Mouse (Mus musculus) embryonic facial prominence, embryonic 15.5 days (tissue): ENCODE measurements at regions not wholly inside any gene's neighbourhood (a gene's known extent, or its start where the extent isn't known, plus 50 kb on each side); places are given as distances from the start of the nearest gene placed in this dataset.

Experiments
- ATAC-seq: fragments of 200-750 bp; cut with Nextera tagmentation; 2 replicates; pipeline ENCODE4 v1.8.0; 2017; ENCODE audit warnings: low read depth, moderate TSS enrichment; ENCODE audit not compliant: insufficient number of reproducible peaks, low FRiP score, low TSS enrichment
- H3K27ac ChIP-seq: fragments of 300-500 bp; sonication (generic); replicated peaks from 2 replicates; pipeline ENCODE4 v1.5.1; 2015; ENCODE audit warnings: mild to moderate bottlenecking, inconsistent platforms
- H3K27me3 ChIP-seq: fragments of 300-500 bp; sonication (generic); 2 replicates; pipeline ENCODE4 v1.6.1; 2015; ENCODE audit warnings: inconsistent platforms
- H3K36me3 ChIP-seq: fragments of 300-500 bp; sonication (generic); 2 replicates; pipeline ENCODE4 v1.6.1; 2015; ENCODE audit warnings: mild to moderate bottlenecking, inconsistent platforms
- H3K4me1 ChIP-seq: fragments of 300-500 bp; sonication (generic); 2 replicates; pipeline ENCODE4 v1.6.1; 2015; ENCODE audit warnings: inconsistent platforms
- H3K4me2 ChIP-seq: fragments of 300-500 bp; sonication (generic); replicated peaks from 2 replicates; pipeline ENCODE4 v1.6.1; 2015; ENCODE audit warnings: mild to moderate bottlenecking, inconsistent platforms
- H3K4me3 ChIP-seq: fragments of 300-500 bp; sonication (generic); replicated peaks from 2 replicates; pipeline ENCODE4 v1.5.1; 2015; ENCODE audit warnings: mild to moderate bottlenecking, inconsistent platforms
- H3K9ac ChIP-seq: fragments of 300-500 bp; sonication (generic); 2 replicates; pipeline ENCODE4 v1.6.1; 2015; ENCODE audit warnings: inconsistent platforms
- H3K9me3 ChIP-seq: fragments of 300-500 bp; sonication (generic); replicated peaks from 2 replicates; pipeline ENCODE4 v1.6.1; 2016; ENCODE audit warnings: inconsistent platforms
- WGBS: fragments of 180-500 bp; shearing (Covaris S2); methylation state at CpG from one replicate; pipeline ENCODE4 v1.1.7; 2015; 5-methylcytosine and 5-hydroxymethylcytosine counted together

DNA sequence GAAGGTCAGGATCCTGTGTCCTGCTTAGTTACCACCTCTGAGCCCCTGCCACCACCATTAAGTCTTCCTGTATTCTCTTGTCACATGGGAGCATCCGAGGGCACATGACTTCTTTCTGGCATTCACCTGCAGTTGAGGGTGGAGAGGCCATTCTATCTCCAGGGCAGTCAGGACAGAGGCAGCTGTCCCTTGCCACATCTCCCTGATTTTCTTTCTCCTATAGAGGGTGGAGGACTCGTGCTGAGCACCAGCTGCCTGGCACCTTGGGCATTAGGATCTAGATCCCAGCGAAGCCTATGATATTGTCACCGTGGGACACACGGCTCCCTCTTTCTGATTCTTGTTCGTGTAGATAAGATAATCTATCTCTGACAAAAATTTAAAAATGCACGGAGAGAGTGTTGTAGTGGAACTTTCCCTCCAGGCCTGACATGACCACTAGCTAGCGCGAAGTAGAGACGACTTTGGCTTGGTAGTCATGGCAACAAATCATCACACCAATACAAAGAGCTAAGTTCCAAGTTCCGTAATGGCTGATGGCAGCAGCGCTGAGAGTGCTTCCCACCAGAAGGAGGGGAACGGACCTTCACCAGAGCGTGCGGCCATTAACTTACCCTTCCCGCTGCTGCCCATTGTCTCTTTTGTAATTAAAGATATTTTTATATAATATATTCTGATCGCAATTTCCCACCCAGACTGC is 137.7 kb downstream of the Ipmk start:
- Histone ChIP-seq H3K36me3 (no peaks in the 10 kb centered on the region), H3K4me3 (no peak overlapping the region), H3K4me1 (no peaks in the 10 kb centered on the region), H3K9ac (no peak overlapping the region), H3K27ac (no peak overlapping the region), H3K4me2 (no peak overlapping the region), H3K9me3 (no peaks in the 10 kb centered on the region), H3K27me3 (0 out of 2 replicates have a peak, but pooled peaks cover 3% of the 10 kb centered on the region)
- no peak for ATAC-seq
- 76% methylated on average over 17 of the region's 17 CpGs for WGBS

- Histone ChIP-seq H3K9me3 (no peaks in the 10 kb centered on the region), H3K4me3 (no peak overlapping the region), H3K9ac (no peak overlapping the region), H3K27me3 (no peaks in the 10 kb centered on the region), H3K27ac (no peak overlapping the region), H3K36me3 (no peaks in the 10 kb centered on the region), H3K4me2 (no peak overlapping the region), H3K4me1 (no peaks in the 10 kb centered on the region)
- ATAC-seq: no peak
- WGBS: 94% methylated on average over 7 of the region's 7 CpGs
Observed at GRCm38 (mm10) chr10:71489791-71490190, 142.2 kb downstream of the Ipmk start.

- 32% methylated on average over 4 of the region's 5 CpGs for WGBS
- Histone ChIP-seq H3K4me3 (no peak overlapping the region), H3K4me2 (no peak overlapping the region), H3K36me3 (no peaks in the 10 kb centered on the region), H3K27ac (no peak overlapping the region), H3K4me1 (no peaks in the 10 kb centered on the region), H3K9me3 (no peaks in the 10 kb centered on the region), H3K27me3 (no peaks in the 10 kb centered on the region), H3K9ac (no peak overlapping the region)
- ATAC-seq: no peak
Observed at GRCm38 (mm10) chr10:71502096-71502495, 154.5 kb downstream of the Ipmk start.

DNA sequence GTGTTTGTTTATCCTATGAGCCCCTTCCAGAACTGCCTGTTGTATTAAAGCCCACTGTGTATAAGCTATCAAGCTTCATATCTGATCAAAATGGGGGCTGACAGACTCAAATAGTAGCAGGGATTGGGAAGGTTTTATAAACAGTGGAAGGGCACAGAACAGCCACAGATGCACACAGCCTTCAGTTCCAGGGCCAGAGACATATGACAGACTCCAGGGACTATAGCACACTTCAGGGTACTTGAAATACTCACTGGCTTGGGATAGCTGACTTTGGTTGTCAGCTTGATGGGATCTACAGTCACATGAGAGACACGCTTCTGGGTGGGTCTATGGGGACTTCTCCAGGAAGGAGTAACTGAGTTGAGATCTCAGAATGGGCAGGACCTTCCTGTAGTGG is 156.7 kb downstream of the Ipmk start:
- ATAC-seq: no peak
- WGBS: 76% methylated on average over 1 of the region's 1 CpGs
- Histone ChIP-seq H3K9ac (no peak overlapping the region), H3K4me2 (no peak overlapping the region), H3K36me3 (no peaks in the 10 kb centered on the region), H3K27ac (no peak overlapping the region), H3K4me3 (no peak overlapping the region), H3K9me3 (no peaks in the 10 kb centered on the region), H3K27me3 (no peaks in the 10 kb centered on the region), H3K4me1 (no peaks in the 10 kb centered on the region)

DNA sequence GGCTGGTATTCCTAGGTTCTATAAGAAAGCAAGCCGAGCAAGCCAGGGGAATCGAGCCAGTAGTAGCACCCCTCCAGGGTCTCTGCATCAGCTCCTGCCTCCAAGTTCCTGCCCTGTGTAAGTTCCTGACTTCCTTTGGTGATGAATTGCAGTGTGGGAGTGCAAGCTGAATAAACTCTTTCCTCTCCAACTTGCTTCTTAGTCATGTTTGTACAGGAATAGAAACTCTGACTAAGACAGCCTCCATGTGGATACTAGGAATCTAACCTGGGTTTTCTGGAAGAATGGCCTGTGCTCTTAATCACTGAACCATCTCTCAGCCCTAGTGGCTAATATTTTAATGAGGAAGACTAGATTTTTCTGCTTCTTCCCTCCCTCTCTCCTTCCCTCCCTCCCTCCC is 177.7 kb downstream of the Ipmk start:
- H3K27me3 ChIP-seq: no peaks in the 10 kb centered on the region
- H3K27ac ChIP-seq: no peak overlapping the region
- no peaks in the 10 kb centered on the region for H3K9me3 ChIP-seq
- no peak overlapping the region for H3K9ac ChIP-seq
- H3K4me3 ChIP-seq: no peak overlapping the region
- WGBS: 45% methylated on average over 2 of the region's 2 CpGs
- H3K4me1 ChIP-seq: no peaks in the 10 kb centered on the region
- H3K4me2 ChIP-seq: no peak overlapping the region
- no peaks in the 10 kb centered on the region for H3K36me3 ChIP-seq
- no peak for ATAC-seq

GRCm38 (mm10) chr10:71533759-71534158 is 186.2 kb downstream of the Ipmk start:
- peak; percentile 51; the same call in 1 of the 2 replicates for ATAC-seq
- no peak overlapping the region for H3K27ac ChIP-seq
- 60% methylated on average over 2 of the region's 2 CpGs for WGBS

DNA sequence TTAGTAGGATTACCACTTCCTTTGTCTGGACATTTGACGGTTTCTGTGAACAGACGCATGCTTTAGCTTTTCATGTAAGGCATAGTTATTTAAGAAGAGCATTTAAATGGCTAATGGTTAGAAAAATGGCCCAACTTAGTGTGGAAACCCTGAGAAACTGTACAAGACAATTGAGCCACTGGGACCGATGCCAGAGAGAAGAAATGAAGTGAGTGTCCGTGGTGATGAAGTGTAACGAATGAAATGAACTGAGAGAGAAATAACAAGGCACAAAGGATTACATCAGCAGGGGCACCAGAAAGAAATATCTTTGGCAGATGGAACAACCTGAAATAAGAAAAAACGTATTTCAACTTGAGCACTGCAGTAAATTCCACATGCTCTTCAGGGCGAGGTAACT is 197.9 kb downstream of the Ipmk start:
- Histone ChIP-seq H3K9me3 (no peaks in the 10 kb centered on the region), H3K9ac (no peak overlapping the region), H3K27me3 (no peaks in the 10 kb centered on the region), H3K36me3 (no peaks in the 10 kb centered on the region), H3K4me1 (no peaks in the 10 kb centered on the region), H3K27ac (no peak overlapping the region), H3K4me2 (no peak overlapping the region), H3K4me3 (no peak overlapping the region)
- no peak for ATAC-seq
- WGBS: 78% methylated on average over 7 of the region's 7 CpGs

More at GRCm38 (mm10) chr10:71533759-71534158, 186.2 kb downstream of the Ipmk start:
- no peaks in the 10 kb centered on the region for H3K9me3 ChIP-seq
- no peak overlapping the region for H3K4me2 ChIP-seq
- H3K9ac ChIP-seq: no peak overlapping the region
- no peaks in the 10 kb centered on the region for H3K27me3 ChIP-seq
- no peaks in the 10 kb centered on the region for H3K4me1 ChIP-seq
- H3K4me3 ChIP-seq: no peak overlapping the region
- H3K36me3 ChIP-seq: no peaks in the 10 kb centered on the region

DNA sequence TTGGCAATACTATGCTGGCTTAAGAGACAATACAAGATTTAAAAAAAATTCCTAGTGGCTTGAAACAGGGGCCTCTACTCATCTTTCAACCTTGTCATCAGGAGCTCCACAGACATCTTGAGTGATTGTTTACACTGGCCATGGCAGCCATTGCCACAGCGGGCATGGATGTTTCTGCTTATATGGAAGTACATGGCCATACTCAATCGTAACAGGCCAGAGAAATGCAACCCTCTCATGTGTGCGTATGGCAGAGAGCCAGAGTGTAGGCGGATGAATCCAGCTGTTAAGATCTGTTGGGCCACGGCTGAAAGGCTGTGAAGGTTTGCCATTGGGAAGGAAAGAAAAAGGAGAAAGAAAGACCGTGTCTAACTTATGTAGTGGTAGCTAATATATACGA is 198.9 kb downstream of the Ipmk start:
- no peak overlapping the region for H3K9ac ChIP-seq
- no peak overlapping the region for H3K4me3 ChIP-seq
- no peaks in the 10 kb centered on the region for H3K4me1 ChIP-seq
- no peak overlapping the region for H3K27ac ChIP-seq
- H3K4me2 ChIP-seq: no peak overlapping the region
- H3K27me3 ChIP-seq: no peaks in the 10 kb centered on the region
- WGBS: 71% methylated on average over 7 of the region's 7 CpGs
- no peaks in the 10 kb centered on the region for H3K9me3 ChIP-seq
- no peak for ATAC-seq
- H3K36me3 ChIP-seq: no peaks in the 10 kb centered on the region

GRCm38 (mm10) chr10:71583716-71584115 is 236.2 kb downstream of the Ipmk start:
- Histone ChIP-seq H3K9ac (no peak overlapping the region), H3K4me1 (no peaks in the 10 kb centered on the region), H3K36me3 (no peaks in the 10 kb centered on the region), H3K4me2 (no peak overlapping the region), H3K9me3 (no peaks in the 10 kb centered on the region), H3K27ac (no peak overlapping the region), H3K4me3 (no peak overlapping the region), H3K27me3 (no peaks in the 10 kb centered on the region)
- no peak for ATAC-seq
- 91% methylated on average over 10 of the region's 10 CpGs for WGBS

DNA sequence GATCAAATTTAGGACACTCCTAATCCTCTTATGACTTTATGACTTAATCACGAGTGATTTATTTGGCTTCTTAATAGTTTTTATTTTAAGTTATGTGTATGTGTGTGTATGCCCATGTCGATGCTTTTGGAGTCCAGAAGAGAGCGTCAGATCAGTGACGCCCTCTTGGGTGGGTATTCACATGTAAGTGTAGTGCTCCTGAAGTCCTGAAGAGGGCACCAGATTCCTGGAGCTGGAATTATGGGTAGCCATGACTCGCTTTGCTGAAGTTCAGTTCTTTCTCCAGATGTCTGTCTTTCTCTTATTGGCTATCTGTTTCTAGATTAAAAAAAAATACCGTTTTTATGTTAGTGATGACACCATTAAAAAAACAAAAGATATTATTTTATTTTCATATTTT is 251.0 kb downstream of the Ipmk start:
- Histone ChIP-seq H3K27ac (no peak overlapping the region), H3K9me3 (no peaks in the 10 kb centered on the region), H3K36me3 (no peaks in the 10 kb centered on the region), H3K4me1 (no peaks in the 10 kb centered on the region), H3K4me3 (no peak overlapping the region), H3K4me2 (no peak overlapping the region), H3K27me3 (no peaks in the 10 kb centered on the region), H3K9ac (no peak overlapping the region)
- WGBS: 92% methylated on average over 6 of the region's 6 CpGs
- ATAC-seq: no peak

DNA sequence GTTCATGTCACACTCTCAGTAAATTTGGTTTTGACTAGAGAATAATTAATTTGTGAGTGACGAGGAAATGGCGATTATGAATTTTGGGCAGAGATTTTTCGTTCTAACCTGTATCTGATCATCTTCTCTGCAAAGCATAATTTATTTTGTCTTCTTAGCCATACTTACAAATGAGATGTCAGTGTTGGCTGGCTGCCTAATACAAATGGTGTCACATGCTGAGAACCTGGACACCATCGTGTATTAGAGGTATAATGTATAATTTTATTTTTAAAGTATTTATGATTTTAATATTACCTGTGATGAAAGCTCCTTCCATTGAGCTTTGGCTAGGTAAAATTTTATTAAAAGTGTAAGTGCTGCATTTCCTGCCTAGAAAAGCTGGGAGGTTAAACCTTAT is 266.2 kb downstream of the Ipmk start:
- Histone ChIP-seq H3K4me1 (no peaks in the 10 kb centered on the region), H3K9ac (no peak overlapping the region), H3K27ac (no peak overlapping the region), H3K27me3 (no peaks in the 10 kb centered on the region), H3K36me3 (no peaks in the 10 kb centered on the region), H3K9me3 (no peaks in the 10 kb centered on the region), H3K4me2 (no peak overlapping the region), H3K4me3 (no peak overlapping the region)
- ATAC-seq: no peak
- 86% methylated on average over 4 of the region's 4 CpGs for WGBS

DNA sequence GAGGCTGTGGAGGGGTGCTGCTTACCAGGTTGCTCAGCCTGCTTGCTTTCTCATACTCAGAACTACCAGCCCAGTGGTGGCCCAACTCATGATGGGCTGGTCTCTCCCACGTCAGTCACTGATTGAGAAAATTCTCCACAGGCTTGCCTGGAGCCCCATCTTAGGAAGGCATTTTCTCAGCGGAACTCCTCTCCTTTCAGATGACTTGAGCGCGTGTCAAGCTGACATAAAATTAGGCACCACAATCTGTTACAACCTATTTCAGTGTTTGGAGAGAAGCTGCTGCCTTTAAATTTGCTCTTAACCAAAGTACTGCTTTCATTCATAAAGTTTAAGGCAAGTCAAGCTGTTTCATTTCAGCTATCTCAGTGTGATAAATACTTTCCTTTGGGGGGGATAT is 269.6 kb downstream of the Ipmk start:
- Histone ChIP-seq H3K27ac (no peak overlapping the region), H3K9ac (no peak overlapping the region), H3K27me3 (no peaks in the 10 kb centered on the region), H3K36me3 (no peaks in the 10 kb centered on the region), H3K9me3 (no peaks in the 10 kb centered on the region), H3K4me1 (no peaks in the 10 kb centered on the region), H3K4me2 (no peak overlapping the region), H3K4me3 (no peak overlapping the region)
- ATAC-seq: no peak
- 77% methylated on average over 4 of the region's 4 CpGs for WGBS
